Mouse (Mus musculus): ENCODE measurements around the gene Flvcr2.

DNA sequence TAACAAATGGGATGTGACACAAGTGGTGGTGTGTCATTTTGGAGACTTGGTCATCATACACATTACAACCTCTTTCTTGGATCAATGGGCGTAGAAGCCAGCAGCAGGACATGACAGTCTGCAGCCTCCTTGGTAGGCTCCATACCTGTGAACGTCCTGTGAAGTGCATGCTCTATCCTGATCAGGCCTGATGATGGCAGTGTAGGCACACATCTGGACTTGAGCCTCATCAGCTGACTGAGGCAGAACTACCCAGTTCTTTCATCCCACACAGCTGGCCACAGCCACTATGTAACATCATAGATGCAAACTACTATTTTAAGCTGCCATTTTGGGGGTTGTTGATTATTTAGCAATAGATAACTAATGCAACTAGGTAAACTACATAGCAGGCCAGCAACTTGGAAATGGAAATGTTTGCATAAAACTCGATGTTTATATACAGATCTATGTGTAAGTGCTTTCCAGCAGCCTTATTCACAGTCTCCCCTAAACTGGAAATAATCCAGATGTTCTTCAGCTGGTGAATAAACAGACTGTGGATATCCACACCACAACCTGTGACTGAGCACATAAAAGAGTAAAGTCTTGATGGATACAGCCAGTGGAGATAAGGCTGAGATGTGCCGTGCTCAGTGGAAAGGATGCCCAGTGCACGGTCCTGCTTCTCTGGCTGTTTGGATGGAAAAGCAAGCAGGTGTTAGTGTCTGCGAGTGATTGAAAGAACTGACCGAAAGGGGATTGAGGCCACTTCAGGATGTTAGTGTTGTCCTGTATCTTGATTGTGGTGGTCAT lies 102.0 kb downstream of the Flvcr2 start:
- TF ChIP-seq POLR2A (IDR thresholded peaks at IDR 0.05; ENCODE audit: low read depth, low read length) (no peak), EP300 (IDR thresholded peaks at IDR 0.05; ENCODE audit: low read length) (no peak), E2F4 (IDR thresholded peaks at IDR 0.05; ENCODE audit: insufficient replicate concordance, low read depth, low read length) (no peak), ZC3H11A (IDR thresholded peaks at IDR 0.05; ENCODE audit: low read depth, low read length) (no peak), CTCF (conservative IDR thresholded peaks at IDR 0.05 in 1 of 2, IDR thresholded peaks at IDR 0.05 in 1 of 2; ENCODE audit: low read depth in 2 of 2, low read length in 2 of 2) (peak in 1 of 2 experiments; percentile 60; a peak in 2 of 4 replicates), BHLHE40 (IDR thresholded peaks at IDR 0.05; ENCODE audit: low read depth, low read length) (no peak), NRF1 (IDR thresholded peaks at IDR 0.05; ENCODE audit: low read depth, low read length) (no peak), SIN3A (IDR thresholded peaks at IDR 0.05; ENCODE audit: low read length) (no peak)
